Mouse (Mus musculus): ENCODE results near the gene Tlx2. TPM values are rescaled to one million over a fixed set of nuclear protein-coding genes. Genes with fewer than 3 reads are reported as not detected.

Tlx2 gene
- polyA plus RNA-seq (2014; fragmentation: Nextera tagmentation; extraction: Ambion mirVana), result 0.30 and 1.9 TPM in 2 replicates

DNA sequence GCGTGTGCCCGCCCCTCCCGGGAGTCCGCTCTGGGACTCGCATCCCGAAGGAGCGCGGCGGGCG, at the start of gene Tlx2:
TSS of gene Tlx2 (minus strand) at position 47 of the 64 bp plus-strand sequence.
- H3K27me3 ChIP-seq (ENCODE audit: control insufficient read depth, insufficient read depth, low read length), result peaks cover 98% of the 10 kb centered on the region
- peaks cover 0 to 16% of the 10 kb centered on the region in 2 experiments; a peak in 3 of 4 replicates for H3K4me1 ChIP-seq (ENCODE audit: control insufficient read depth in 2 of 2, insufficient read depth in 2 of 2, low read length in 2 of 2)
- H3K9me3 ChIP-seq (ENCODE audit: control insufficient read depth, low read length), result no peaks in the 10 kb centered on the region
- peak within 1 kb of the TSS; percentile 55 for H3K4me2 ChIP-seq (ENCODE audit: low read length)
- 0% methylated on average over 10 of the region's 10 CpGs for WGBS
- H3K4me3 ChIP-seq (ENCODE audit: control insufficient read depth in 1 of 2, insufficient read depth in 1 of 2, low read depth in 1 of 2, low read length in 2 of 2), result peak within 1 kb of the TSS in 1 of 2 experiments; percentile 25; a peak in 2 of 4 replicates
- no peak within 1 kb of the TSS for H3K9ac ChIP-seq (ENCODE audit: low read length)
- H3K36me3 ChIP-seq (ENCODE audit: control insufficient read depth, insufficient read depth, low read length), result no peaks in the 10 kb centered on the region
- H3K27ac ChIP-seq (replicated peaks in 1 of 2; ENCODE audit: control insufficient read depth in 1 of 2, insufficient read depth in 1 of 2, low read depth in 2 of 2, low read length in 2 of 2), result no peak within 1 kb of the TSS
- ATAC-seq (ENCODE audit: insufficient number of reproducible peaks, insufficient read depth, low FRiP score, low read depth), result no peak

DNA sequence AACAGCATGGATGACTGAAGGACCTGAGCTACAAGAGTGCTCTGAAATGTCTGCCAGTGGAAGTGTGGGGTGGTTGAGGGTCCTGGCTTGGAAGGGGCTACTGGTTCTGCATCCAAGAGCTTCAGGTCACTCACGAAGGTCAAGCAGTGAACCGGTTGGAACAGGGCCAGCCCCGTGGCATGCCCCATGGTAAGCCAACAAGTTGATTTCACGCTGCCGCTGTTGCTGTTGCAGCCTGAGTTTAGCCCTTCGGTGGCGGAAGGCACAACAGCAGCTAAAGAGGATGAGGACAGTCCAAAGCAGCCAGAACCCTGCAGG, 49.6 kb upstream of the Tlx2 start:
- Histone ChIP-seq H3K4me3 (ENCODE audit: control insufficient read depth in 1 of 2, insufficient read depth in 1 of 2, low read depth in 1 of 2, low read length in 2 of 2) (no peak overlapping the region), H3K9me3 (ENCODE audit: control insufficient read depth, low read length) (no peaks in the 10 kb centered on the region), H3K36me3 (ENCODE audit: control insufficient read depth, insufficient read depth, low read length) (peaks cover 38% of the 10 kb centered on the region), H3K9ac (ENCODE audit: low read length) (peak overlapping the region; percentile 79), H3K4me2 (ENCODE audit: low read length) (no peak overlapping the region), H3K27me3 (ENCODE audit: control insufficient read depth, insufficient read depth, low read length) (no peaks in the 10 kb centered on the region), H3K4me1 (ENCODE audit: control insufficient read depth in 2 of 2, insufficient read depth in 2 of 2, low read length in 2 of 2) (peaks cover 20 to 39% of the 10 kb centered on the region in 2 experiments), H3K27ac (replicated peaks in 1 of 2; ENCODE audit: control insufficient read depth in 1 of 2, insufficient read depth in 1 of 2, low read depth in 2 of 2, low read length in 2 of 2) (no peak overlapping the region)
- WGBS, result 79% methylated on average over 7 of the region's 7 CpGs
- ATAC-seq (ENCODE audit: insufficient number of reproducible peaks, insufficient read depth, low FRiP score, low read depth), result no peak

DNA sequence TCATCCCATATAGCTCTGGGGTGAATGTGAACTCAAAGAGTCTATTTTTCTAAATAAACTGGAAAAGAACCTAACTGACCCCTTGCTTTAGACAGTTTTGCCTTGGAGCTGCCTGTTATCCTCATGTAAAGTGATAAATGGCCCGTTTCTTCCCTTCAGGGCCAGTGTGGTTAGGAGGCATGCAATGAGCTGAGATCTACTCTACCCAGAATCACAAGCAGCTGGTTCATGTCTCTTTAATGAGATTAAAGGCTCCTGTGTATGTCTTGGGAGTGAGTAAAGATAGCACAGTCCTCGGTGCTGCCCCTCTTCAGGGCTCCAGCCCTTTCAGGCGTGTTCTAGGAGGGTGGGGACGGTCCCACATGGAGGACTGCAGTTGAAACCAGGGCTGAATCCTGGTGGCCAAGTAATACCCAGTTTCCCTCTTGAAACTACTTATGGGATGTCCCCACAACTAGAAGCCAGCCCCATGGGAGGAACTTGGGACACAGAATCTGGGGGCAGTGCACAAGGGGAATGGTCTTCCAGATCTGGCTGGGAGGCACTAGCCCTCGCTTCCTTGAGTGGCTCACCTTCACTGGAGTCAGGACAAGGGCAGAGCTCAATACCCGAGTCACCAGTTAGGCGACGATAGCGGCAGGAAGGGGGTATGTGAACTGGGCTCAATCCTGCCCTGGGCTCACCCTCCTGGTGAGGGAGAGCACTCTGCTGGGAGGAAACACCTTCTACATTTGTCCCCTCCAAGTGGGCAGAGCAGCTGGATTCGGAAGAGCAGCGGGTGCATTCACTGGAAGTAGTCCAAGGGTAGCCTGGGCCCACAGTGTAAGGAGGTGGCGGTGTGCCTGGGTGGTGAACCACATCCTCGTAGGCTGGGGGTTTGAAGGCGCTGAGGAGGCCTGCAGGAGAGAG, 49.0 kb upstream of the Tlx2 start:
- H3K4me2 ChIP-seq (ENCODE audit: low read length), result no peak overlapping the region
- H3K4me3 ChIP-seq (ENCODE audit: control insufficient read depth in 1 of 2, insufficient read depth in 1 of 2, low read depth in 1 of 2, low read length in 2 of 2), result no peak overlapping the region
- H3K27me3 ChIP-seq (ENCODE audit: control insufficient read depth, insufficient read depth, low read length), result no peaks in the 10 kb centered on the region
- ATAC-seq (ENCODE audit: insufficient number of reproducible peaks, insufficient read depth, low FRiP score, low read depth), result no peak
- no peak overlapping the region for H3K27ac ChIP-seq (replicated peaks in 1 of 2; ENCODE audit: control insufficient read depth in 1 of 2, insufficient read depth in 1 of 2, low read depth in 2 of 2, low read length in 2 of 2)
- H3K36me3 ChIP-seq (ENCODE audit: control insufficient read depth, insufficient read depth, low read length), result peaks cover 38% of the 10 kb centered on the region
- H3K4me1 ChIP-seq (ENCODE audit: control insufficient read depth in 2 of 2, insufficient read depth in 2 of 2, low read length in 2 of 2), result peaks cover 15 to 38% of the 10 kb centered on the region in 2 experiments
- WGBS, result 72% methylated on average over 14 of the region's 14 CpGs
- no peaks in the 10 kb centered on the region for H3K9me3 ChIP-seq (ENCODE audit: control insufficient read depth, low read length)
- H3K9ac ChIP-seq (ENCODE audit: low read length), result no peak overlapping the region

DNA sequence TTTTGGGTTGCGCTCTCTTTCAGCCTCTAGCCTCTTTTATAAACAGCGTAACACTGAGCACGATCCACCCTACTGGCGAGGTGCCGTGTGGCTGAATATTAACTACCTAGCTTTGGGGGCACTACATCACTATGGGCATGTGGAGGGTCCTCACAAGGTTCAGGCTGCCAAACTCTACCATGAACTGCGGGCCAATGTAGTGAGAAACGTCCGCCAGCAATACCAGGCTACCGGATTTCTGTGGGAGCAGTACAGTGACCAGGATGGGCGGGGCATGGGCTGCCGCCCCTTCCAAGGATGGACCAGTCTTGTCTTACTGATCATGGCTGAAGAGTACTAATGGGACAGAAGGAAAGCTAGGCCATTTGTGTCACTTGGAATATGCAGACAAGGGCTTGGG, 48.3 kb upstream of the Tlx2 start:
- Histone ChIP-seq H3K4me1 (ENCODE audit: control insufficient read depth in 2 of 2, insufficient read depth in 2 of 2, low read length in 2 of 2) (peaks cover 15 to 35% of the 10 kb centered on the region in 2 experiments), H3K27me3 (ENCODE audit: control insufficient read depth, insufficient read depth, low read length) (no peaks in the 10 kb centered on the region), H3K9me3 (ENCODE audit: control insufficient read depth, low read length) (no peaks in the 10 kb centered on the region), H3K4me2 (ENCODE audit: low read length) (no peak overlapping the region), H3K9ac (ENCODE audit: low read length) (no peak overlapping the region), H3K4me3 (ENCODE audit: control insufficient read depth in 1 of 2, insufficient read depth in 1 of 2, low read depth in 1 of 2, low read length in 2 of 2) (no peak overlapping the region), H3K36me3 (ENCODE audit: control insufficient read depth, insufficient read depth, low read length) (peaks cover 36% of the 10 kb centered on the region), H3K27ac (replicated peaks in 1 of 2; ENCODE audit: control insufficient read depth in 1 of 2, insufficient read depth in 1 of 2, low read depth in 2 of 2, low read length in 2 of 2) (no peak overlapping the region)
- WGBS, result 82% methylated on average over 11 of the region's 11 CpGs
- no peak for ATAC-seq (ENCODE audit: insufficient number of reproducible peaks, insufficient read depth, low FRiP score, low read depth)

DNA sequence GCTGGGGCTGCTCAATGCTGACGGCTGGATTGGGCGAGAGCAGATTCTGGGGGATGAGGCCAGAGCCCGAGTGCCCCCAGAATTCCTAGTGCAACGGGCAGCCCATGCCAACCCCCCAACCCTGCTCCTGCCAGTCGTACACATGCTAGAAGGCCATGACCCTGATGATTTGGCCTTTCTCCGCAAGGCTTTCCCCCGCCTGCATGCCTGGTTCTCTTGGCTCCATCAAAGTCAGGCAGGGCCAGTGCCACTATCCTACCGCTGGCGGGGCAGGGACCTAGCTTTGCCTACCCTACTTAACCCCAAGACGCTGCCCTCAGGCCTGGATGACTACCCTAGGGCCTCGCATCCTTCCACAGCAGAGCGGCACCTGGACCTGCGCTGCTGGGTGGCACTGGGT, 47.5 kb upstream of the Tlx2 start:
- Histone ChIP-seq H3K4me1 (ENCODE audit: control insufficient read depth in 2 of 2, insufficient read depth in 2 of 2, low read length in 2 of 2) (peaks cover 15 to 32% of the 10 kb centered on the region in 2 experiments), H3K27me3 (ENCODE audit: control insufficient read depth, insufficient read depth, low read length) (no peaks in the 10 kb centered on the region), H3K27ac (replicated peaks in 1 of 2; ENCODE audit: control insufficient read depth in 1 of 2, insufficient read depth in 1 of 2, low read depth in 2 of 2, low read length in 2 of 2) (no peak overlapping the region), H3K9ac (ENCODE audit: low read length) (no peak overlapping the region), H3K4me2 (ENCODE audit: low read length) (no peak overlapping the region), H3K4me3 (ENCODE audit: control insufficient read depth in 1 of 2, insufficient read depth in 1 of 2, low read depth in 1 of 2, low read length in 2 of 2) (no peak overlapping the region), H3K36me3 (ENCODE audit: control insufficient read depth, insufficient read depth, low read length) (peaks cover 32% of the 10 kb centered on the region), H3K9me3 (ENCODE audit: control insufficient read depth, low read length) (no peaks in the 10 kb centered on the region)
- WGBS, result 93% methylated on average over 13 of the region's 13 CpGs
- no peak for ATAC-seq (ENCODE audit: insufficient number of reproducible peaks, insufficient read depth, low FRiP score, low read depth)

DNA sequence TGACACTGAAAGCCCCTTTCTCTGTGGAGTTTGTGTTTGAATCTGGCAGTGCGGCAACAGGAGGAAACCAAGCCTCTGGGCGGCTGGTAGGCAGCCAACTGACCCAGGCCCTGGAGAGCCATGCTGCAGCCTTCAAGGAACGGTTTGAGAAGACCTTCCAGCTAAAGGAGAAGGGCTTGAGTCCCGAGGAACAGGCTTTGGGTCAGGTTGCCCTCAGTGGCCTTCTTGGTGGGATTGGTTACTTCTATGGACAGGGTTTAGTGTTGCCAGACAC, 47.0 kb upstream of the Tlx2 start:
- no peak overlapping the region for H3K4me3 ChIP-seq (ENCODE audit: control insufficient read depth in 1 of 2, insufficient read depth in 1 of 2, low read depth in 1 of 2, low read length in 2 of 2)
- H3K27ac ChIP-seq (replicated peaks in 1 of 2; ENCODE audit: control insufficient read depth in 1 of 2, insufficient read depth in 1 of 2, low read depth in 2 of 2, low read length in 2 of 2), result no peak overlapping the region
- H3K9me3 ChIP-seq (ENCODE audit: control insufficient read depth, low read length), result no peaks in the 10 kb centered on the region
- H3K27me3 ChIP-seq (ENCODE audit: control insufficient read depth, insufficient read depth, low read length), result no peaks in the 10 kb centered on the region
- 89% methylated on average over 4 of the region's 4 CpGs for WGBS
- peaks cover 33% of the 10 kb centered on the region for H3K36me3 ChIP-seq (ENCODE audit: control insufficient read depth, insufficient read depth, low read length)
- peaks cover 12 to 29% of the 10 kb centered on the region in 2 experiments for H3K4me1 ChIP-seq (ENCODE audit: control insufficient read depth in 2 of 2, insufficient read depth in 2 of 2, low read length in 2 of 2)
- no peak for ATAC-seq (ENCODE audit: insufficient number of reproducible peaks, insufficient read depth, low FRiP score, low read depth)
- H3K4me2 ChIP-seq (ENCODE audit: low read length), result no peak overlapping the region
- no peak overlapping the region for H3K9ac ChIP-seq (ENCODE audit: low read length)

DNA sequence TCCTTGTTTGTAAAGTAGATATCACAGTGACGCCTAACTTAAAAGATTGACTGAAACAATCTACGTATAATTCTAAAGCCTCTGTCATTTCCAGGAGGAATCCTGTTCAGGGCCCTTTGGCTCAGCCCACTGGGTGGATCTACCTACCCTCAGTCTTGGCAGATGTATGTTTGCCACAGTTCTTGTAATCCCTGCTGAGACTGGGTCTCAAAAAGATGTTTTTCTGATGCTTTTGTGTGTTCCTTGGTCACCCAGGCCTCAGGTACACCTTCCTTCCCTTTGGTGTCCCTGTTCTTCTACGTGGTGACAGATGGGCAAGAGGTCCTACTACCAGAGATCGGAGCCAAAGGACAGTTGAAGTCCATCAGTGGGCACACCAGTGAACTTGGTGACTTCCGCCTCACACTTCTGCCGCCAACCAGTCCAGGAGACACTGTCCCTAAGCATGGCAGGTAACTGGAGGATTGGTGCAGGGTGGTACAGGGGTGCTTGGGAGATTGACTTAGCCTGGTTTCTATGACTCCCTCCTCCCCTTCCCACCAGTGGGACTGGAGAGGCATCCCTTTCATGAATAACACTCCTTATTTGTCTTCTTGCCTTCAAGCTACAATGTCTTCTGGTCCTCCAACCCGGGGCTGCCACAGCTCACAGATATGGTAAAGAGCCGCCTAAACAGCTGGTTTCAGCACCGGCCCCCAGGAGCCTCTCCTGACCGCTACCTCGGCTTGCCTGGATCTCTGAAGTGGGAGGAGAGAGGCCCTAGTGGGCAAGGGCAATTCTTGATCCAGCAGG, 46.5 kb upstream of the Tlx2 start:
- Histone ChIP-seq H3K4me1 (ENCODE audit: control insufficient read depth in 2 of 2, insufficient read depth in 2 of 2, low read length in 2 of 2) (peaks cover 12 to 32% of the 10 kb centered on the region in 2 experiments), H3K9ac (ENCODE audit: low read length) (peak overlapping the region; percentile 84), H3K4me2 (ENCODE audit: low read length) (peak overlapping the region; percentile 85), H3K9me3 (ENCODE audit: control insufficient read depth, low read length) (no peaks in the 10 kb centered on the region), H3K27ac (replicated peaks in 1 of 2; ENCODE audit: control insufficient read depth in 1 of 2, insufficient read depth in 1 of 2, low read depth in 2 of 2, low read length in 2 of 2) (no peak overlapping the region), H3K36me3 (ENCODE audit: control insufficient read depth, insufficient read depth, low read length) (peaks cover 36% of the 10 kb centered on the region), H3K4me3 (ENCODE audit: control insufficient read depth in 1 of 2, insufficient read depth in 1 of 2, low read depth in 1 of 2, low read length in 2 of 2) (peak overlapping the region; percentile 59 to 64), H3K27me3 (ENCODE audit: control insufficient read depth, insufficient read depth, low read length) (no peaks in the 10 kb centered on the region)
- no peak for ATAC-seq (ENCODE audit: insufficient number of reproducible peaks, insufficient read depth, low FRiP score, low read depth)
- 70% methylated on average over 11 of the region's 11 CpGs for WGBS
